Mouse (Mus musculus): ENCODE data around the gene Lrrc27.

DNA sequence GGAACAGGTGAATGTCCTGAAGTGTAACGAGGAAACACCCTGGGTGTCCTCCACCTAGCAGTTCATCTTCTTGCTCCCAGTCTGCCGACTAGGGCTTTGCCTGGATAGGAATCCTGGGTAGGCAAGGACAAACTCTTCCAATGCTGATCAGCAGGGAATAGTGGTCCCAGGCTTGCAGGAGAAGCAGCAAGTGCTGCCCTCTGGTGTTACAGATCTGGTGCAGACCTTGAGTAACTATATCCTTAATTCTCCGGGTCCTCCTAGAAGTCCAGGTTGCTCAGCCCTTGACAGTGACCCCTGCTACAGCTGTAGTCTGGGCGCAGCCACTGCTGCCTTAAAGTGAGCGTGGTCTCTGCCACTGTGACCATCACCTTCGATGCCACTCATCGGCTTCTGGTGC is 12.7 kb upstream of the Lrrc27 start:
- no peak for TF ChIP-seq CHD2 (IDR thresholded peaks at IDR 0.05; ENCODE audit: low read depth, low read length)
- no peak for TF ChIP-seq MAFK (IDR thresholded peaks at IDR 0.05; ENCODE audit: insufficient read depth, low read depth, low read length)
- TF ChIP-seq ZC3H11A (IDR thresholded peaks at IDR 0.05; ENCODE audit: borderline replicate concordance, low read depth, low read length): peak; percentile 63; the same call in 1 of the 2 replicates
